Mouse (Mus musculus): ENCODE data around the gene Agbl2.

The Agbl2 gene

DNA sequence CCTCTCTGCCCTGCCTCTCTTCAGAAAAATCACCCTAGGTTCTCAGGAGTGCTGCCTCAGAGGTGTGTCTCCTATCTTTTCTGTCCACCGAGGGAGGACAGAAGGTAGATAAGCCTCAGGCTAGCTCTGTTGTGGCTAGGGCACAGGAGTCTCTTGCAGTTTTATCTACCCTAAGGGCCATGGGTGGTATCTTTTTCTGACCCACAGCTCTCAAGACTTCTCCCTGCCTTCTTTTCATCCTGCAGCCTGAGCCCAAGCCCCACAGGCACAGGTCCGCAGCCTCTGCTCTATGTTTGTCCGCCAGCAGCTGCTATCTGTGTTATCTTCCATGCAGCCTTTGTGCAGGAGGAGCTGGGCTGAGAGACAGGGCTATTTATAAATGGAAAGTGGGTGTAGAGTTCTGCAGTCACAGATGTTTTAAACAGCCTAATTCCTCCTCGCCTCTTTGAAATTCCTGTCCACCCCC, 87.6 kb downstream of the Agbl2 start:
- DNase-seq (ENCODE audit: low read depth, low spot score): no peak

GRCm38 (mm10) chr2:90871180-90871961, 88.8 kb downstream of the Agbl2 start:
- no peak for DNase-seq (ENCODE audit: low read depth, low spot score)

- DNase-seq (ENCODE audit: low read depth, low spot score): no peak
These were observed 91.5 kb downstream of the Agbl2 start for GRCm38 (mm10) chr2:90874025-90874424.

DNA sequence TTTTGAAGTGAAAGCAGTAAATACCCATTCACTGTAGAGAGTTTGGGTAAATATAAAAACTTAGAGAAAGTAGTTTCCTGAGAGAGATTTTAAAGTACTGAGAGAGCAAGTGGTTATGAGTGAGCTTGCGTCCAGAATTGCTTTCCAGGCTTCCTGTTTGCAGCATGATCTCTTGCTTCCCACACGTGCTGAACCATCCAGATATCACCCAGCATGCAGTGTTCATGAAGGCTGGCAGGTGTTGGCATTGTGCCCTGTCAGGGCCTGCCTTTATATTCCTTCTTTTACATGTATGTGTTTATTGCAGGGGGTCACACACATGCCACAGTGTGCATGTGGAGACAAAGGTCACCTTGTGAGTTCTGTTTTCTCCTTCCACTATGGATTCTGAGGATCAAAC, 92.7 kb downstream of the Agbl2 start:
- no peak for DNase-seq (ENCODE audit: low read depth, low spot score)

- no peak for DNase-seq (ENCODE audit: low read depth, low spot score)
These were observed 95.2 kb downstream of the Agbl2 start for GRCm38 (mm10) chr2:90877584-90878259.

DNA sequence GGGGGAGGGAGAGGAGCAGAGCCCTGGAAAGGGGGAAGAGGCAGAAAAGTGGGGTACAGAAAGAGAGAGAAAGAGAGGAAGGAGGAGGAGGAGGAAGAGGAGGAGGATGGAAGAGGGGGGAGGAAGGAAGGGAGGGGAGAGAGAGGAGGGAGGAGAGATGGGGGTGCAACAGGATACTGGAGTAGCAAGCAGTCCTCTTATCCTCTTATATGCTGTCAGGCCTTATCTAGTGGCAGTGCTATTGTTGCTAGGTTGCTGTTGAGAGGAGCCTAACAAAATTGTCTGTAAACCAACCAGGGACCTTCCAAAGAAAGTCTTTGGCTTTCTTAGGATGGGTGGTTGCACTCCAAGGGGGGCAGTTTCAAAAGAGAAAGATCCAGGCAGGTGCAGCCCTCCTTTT, 96.9 kb downstream of the Agbl2 start:
- DNase-seq (ENCODE audit: low read depth, low spot score): no peak

DNA sequence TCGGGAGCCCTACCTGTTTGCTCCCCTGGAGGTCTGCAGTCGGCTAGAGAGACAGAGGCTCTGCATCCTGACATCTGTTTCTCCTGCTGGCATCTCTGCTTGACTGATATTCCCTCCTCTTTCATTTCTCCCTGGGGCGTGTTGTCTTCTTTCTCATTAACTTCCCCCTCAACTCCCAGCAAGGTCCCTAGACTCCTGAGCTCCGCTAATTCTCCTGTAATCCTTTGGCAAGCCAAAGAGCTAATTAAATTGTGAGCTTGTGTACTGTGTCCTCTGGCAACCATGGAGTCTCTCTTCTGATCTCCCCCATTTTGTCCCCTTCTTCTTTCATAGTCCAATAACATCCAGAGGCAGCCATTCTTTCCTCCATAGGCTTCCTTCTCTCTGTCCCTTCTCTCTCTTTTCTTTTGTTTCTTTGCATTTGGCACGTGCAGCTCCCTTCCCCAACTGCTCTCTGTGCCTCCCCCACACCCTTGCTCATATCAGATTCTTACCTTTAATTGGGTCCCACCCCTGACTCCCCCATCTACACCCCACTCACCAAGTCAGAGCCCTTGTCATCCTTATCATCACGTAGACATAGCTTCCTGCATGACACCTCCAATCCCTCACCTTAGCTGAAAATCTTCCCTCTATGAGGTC, 97.7 kb downstream of the Agbl2 start:
- no peak for DNase-seq (ENCODE audit: low read depth, low spot score)

- no peak for DNase-seq (ENCODE audit: low read depth, low spot score)
These were observed 99.3 kb downstream of the Agbl2 start for GRCm38 (mm10) chr2:90881824-90882223.
